Mouse (Mus musculus) cortical plate, adult 2 months (tissue): ENCODE results near the gene Antxr2.

Experiments
- CTCF ChIP-seq: fragments of 200-500 bp; IDR thresholded peaks from 2 replicates; pipeline ENCODE4 v1.5.1; 2011; ENCODE audit warnings: mild to moderate bottlenecking, control low read depth, low read length; ENCODE audit not compliant: insufficient read depth; ENCODE audit errors: extremely low read depth
- POLR2A ChIP-seq: fragments of 200-500 bp; IDR thresholded peaks from 2 replicates; pipeline ENCODE4 v1.6.1; 2011; ENCODE audit warnings: mild to moderate bottlenecking, low read length, control low read depth; ENCODE audit not compliant: insufficient read depth; ENCODE audit errors: extremely low read depth

DNA sequence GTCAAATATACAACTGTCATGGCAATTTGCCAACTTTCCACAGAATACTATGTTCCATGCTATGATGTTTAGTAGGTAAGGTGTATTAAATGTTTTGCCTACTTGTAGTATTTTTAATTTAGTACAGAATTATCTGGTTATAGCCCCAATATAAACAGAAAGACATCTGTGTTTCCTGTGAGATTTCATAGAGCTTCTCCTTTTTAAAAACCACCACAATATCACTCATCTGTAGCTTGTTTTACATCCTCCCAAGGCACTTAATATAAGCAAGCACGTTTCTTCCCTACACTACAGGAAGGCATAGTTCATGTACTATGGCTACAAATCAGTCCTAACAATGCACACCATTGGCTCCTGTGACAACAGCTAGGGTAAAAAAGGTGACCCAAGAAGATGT, 188.8 kb downstream of the Antxr2 start:
- no peak for TF ChIP-seq CTCF
- no peak for TF ChIP-seq POLR2A
